Mouse (Mus musculus): ENCODE results near the gene Pdlim3. TPM values are rescaled to one million over a fixed set of nuclear protein-coding genes. Genes with fewer than 3 reads are reported as not detected.
A peak's percentile ranks its signal among the peaks of the same experiment; 100 is the strongest.
"Not testable (repeated sequence)": the region's sequence is repeated elsewhere in the genome, so short reads cannot be mapped to it uniquely, and the experiment has no call there.

Pdlim3 gene
- polyA plus RNA-seq, 1 experiment from 2014 or later, result 23.7 TPM

DNA sequence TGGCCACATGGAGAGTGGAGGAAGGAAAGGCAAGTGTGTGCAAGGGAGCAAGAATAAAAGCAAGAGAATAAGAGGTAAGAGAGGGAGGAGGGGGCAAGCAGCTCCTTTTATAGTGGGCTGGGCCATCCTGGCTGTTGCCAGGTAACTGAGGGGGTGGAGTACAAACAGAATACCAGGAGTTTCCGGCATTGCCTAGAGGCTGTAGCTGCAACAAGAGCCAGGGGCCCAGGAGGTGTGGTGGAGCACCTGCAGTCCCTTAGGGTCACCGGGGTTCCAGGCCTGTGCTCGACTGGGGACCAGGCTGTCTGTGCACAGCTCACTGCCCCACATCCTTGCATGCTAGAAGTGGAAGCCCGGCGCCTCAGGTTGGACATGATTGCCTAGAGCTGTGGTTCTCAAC lies 27.5 kb upstream of the Pdlim3 start:
- Histone ChIP-seq H3K4me2 (ENCODE audit: low read length) (no peak overlapping the region), H3K27me3 (ENCODE audit: insufficient read depth, low read length) (no peaks in the 10 kb centered on the region), H3K4me1 (replicated peaks; ENCODE audit: insufficient read depth, low read length) (no peaks in the 10 kb centered on the region), H3K36me3 (ENCODE audit: insufficient read depth, low read length) (no peaks in the 10 kb centered on the region), H3K9me3 (replicated peaks; ENCODE audit: low read length) (no peaks in the 10 kb centered on the region), H3K4me3 (replicated peaks; ENCODE audit: low read depth, low read length) (no peak overlapping the region), H3K9ac (ENCODE audit: low read depth, low read length) (no peak overlapping the region), H3K27ac (0 out of 2 replicates have a peak overlapping the region, but pooled peaks have one; percentile 21)
- TF ChIP-seq CTCF (IDR thresholded peaks at IDR 0.05; ENCODE audit: low read depth), result no peak
- 33% methylated on average over 5 of the region's 5 CpGs for WGBS
- ATAC-seq (replicated peaks; ENCODE audit: low FRiP score, low read depth) (peak; percentile 65; the same call in 1 of the 2 replicates), DNase-seq (ENCODE audit: low spot score) (no peak)

DNA sequence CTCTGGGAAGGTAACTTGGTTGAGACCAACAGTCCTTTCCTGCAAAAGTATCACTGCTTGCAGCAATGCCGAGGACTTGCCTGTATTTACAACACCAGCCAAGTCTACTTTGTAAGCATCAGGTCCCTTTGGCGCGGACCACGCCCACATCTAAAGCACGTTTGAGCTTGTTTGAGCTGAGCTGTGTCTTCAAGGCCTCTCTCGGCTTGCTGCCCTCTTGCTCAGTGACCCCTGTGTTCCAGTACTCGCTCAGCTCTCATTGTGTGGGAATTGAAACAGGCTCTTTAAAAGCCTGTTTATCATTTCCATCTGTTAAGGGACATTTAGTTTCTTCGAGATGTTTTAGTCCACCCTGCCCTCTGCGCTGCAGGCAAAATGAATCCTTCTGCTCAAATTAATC lies 26.9 kb upstream of the Pdlim3 start:
- no peaks in the 10 kb centered on the region for H3K4me1 ChIP-seq (replicated peaks; ENCODE audit: insufficient read depth, low read length)
- ATAC-seq (replicated peaks; ENCODE audit: low FRiP score, low read depth) (no peak), DNase-seq (ENCODE audit: low spot score) (peak; percentile 80)
- peak overlapping the region; percentile 21; the same call in 1 of the 2 replicates for H3K27ac ChIP-seq
- no peaks in the 10 kb centered on the region for H3K9me3 ChIP-seq (replicated peaks; ENCODE audit: low read length)
- no peak overlapping the region for H3K9ac ChIP-seq (ENCODE audit: low read depth, low read length)
- 20% methylated on average over 9 of the region's 9 CpGs for WGBS
- H3K27me3 ChIP-seq (ENCODE audit: insufficient read depth, low read length), result no peaks in the 10 kb centered on the region
- no peak overlapping the region for H3K4me3 ChIP-seq (replicated peaks; ENCODE audit: low read depth, low read length)
- no peak overlapping the region for H3K4me2 ChIP-seq (ENCODE audit: low read length)
- no peaks in the 10 kb centered on the region for H3K36me3 ChIP-seq (ENCODE audit: insufficient read depth, low read length)
- TF ChIP-seq CTCF (IDR thresholded peaks at IDR 0.05; ENCODE audit: low read depth), result no peak

DNA sequence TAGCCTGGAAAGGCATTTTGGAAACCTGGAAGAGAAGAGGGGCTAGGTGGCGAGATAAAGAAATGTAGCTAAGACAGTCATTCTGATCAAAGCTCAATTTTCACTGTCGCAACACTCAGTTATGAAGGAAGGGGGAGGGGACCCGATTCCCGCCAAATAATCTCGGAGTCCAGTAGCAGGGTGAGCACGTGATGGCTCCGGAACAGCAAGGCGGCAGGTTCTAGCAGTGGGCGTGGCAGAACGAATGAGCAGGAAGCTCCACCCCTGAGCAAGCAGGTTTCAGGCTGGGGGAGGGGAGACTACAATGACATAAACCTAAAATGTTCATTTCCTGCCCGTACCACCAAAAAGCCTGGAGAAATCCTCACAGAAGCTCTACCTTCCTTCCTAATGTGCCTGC lies 13.7 kb upstream of the Pdlim3 start:
- H3K9me3 ChIP-seq (replicated peaks; ENCODE audit: low read length); H3K36me3 ChIP-seq (ENCODE audit: insufficient read depth, low read length); ATAC-seq (replicated peaks; ENCODE audit: low FRiP score, low read depth); H3K4me3 ChIP-seq (replicated peaks; ENCODE audit: low read depth, low read length); DNase-seq (ENCODE audit: low spot score); H3K4me1 ChIP-seq (replicated peaks; ENCODE audit: insufficient read depth, low read length); H3K9ac ChIP-seq (ENCODE audit: low read depth, low read length); H3K27me3 ChIP-seq (ENCODE audit: insufficient read depth, low read length): not testable (repeated sequence)
- WGBS, result 49% methylated on average over 11 of the region's 11 CpGs
- Histone ChIP-seq H3K27ac (0 out of 2 replicates have a peak overlapping the region, but pooled peaks have one; percentile 2), H3K4me2 (ENCODE audit: low read length) (peak overlapping the region; percentile 28)

DNA sequence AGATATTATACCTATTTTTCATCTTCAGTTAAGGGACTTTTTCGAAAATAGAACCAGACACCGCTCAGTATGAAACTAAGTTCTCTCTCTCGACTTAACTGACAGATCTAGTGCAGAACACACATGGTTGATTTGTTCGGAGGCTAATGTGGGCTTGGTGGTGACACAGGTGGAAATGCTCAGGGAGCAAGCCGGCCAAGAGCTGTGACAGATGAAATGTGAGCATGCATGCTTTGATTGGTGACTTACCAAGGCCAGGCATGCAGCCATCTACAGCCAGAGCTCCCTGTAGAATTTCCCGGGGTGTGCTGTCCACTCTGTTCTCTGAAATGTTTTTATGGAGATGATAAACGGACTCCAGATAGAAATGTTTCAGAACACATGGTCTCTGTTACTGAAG lies 13.2 kb upstream of the Pdlim3 start:
- Histone ChIP-seq H3K36me3 (ENCODE audit: insufficient read depth, low read length) (no peaks in the 10 kb centered on the region), H3K4me1 (replicated peaks; ENCODE audit: insufficient read depth, low read length) (no peaks in the 10 kb centered on the region), H3K27me3 (ENCODE audit: insufficient read depth, low read length) (no peaks in the 10 kb centered on the region), H3K4me3 (replicated peaks; ENCODE audit: low read depth, low read length) (no peak overlapping the region), H3K9me3 (replicated peaks; ENCODE audit: low read length) (no peaks in the 10 kb centered on the region), H3K27ac (0 out of 2 replicates have a peak overlapping the region, but pooled peaks have one; percentile 2), H3K4me2 (ENCODE audit: low read length) (peak overlapping the region; percentile 28), H3K9ac (ENCODE audit: low read depth, low read length) (no peak overlapping the region)
- no peak for TF ChIP-seq CTCF (IDR thresholded peaks at IDR 0.05; ENCODE audit: low read depth)
- 18% methylated on average over 7 of the region's 7 CpGs for WGBS
- ATAC-seq (replicated peaks; ENCODE audit: low FRiP score, low read depth) (peak; percentile 84), DNase-seq (ENCODE audit: low spot score) (peak; percentile 93)

DNA sequence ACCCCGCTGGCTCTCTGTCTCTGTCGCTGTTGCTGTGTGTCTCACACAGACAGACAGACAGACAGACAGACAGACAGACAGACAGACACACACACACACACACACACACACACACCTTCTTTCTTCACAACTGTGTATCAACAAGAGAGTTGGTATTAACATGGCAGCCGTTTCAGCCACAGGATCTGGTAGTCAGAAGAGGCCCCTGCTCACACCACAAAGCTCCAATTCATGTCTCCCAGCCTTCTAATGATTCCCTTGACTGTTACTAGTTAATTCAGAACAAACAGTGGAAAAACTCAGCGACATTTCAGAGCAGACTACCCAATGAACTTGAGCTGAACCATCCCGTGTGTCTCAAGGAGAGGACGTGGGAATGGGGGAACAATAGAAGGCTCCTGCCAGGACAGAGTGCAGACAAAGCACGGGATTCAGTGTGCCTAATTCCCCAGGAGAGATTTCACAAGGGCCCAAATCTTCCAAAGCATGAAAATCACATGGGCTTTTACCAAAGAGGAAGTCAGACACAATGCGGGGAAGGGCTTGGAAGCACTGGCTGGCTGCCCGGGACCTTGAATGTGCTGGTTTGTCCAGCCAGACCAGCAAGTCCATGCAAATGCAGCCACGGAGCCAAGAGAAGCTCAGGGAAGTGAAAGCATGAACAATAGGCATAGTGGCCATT lies 10.2 kb upstream of the Pdlim3 start:
- TF ChIP-seq CTCF (IDR thresholded peaks at IDR 0.05; ENCODE audit: low read depth), result no peak
- Histone ChIP-seq H3K27me3 (ENCODE audit: insufficient read depth, low read length) (no peaks in the 10 kb centered on the region), H3K9ac (ENCODE audit: low read depth, low read length) (no peak overlapping the region), H3K9me3 (replicated peaks; ENCODE audit: low read length) (no peaks in the 10 kb centered on the region), H3K36me3 (ENCODE audit: insufficient read depth, low read length) (no peaks in the 10 kb centered on the region), H3K4me3 (replicated peaks; ENCODE audit: low read depth, low read length) (no peak overlapping the region), H3K4me2 (ENCODE audit: low read length) (no peak overlapping the region; the same call in 1 of the 2 replicates), H3K27ac (peak overlapping the region; percentile 82), H3K4me1 (replicated peaks; ENCODE audit: insufficient read depth, low read length) (no peaks in the 10 kb centered on the region)
- WGBS, result 40% methylated on average over 10 of the region's 10 CpGs
- DNase-seq (ENCODE audit: low spot score) (peak; percentile 91), ATAC-seq (replicated peaks; ENCODE audit: low FRiP score, low read depth) (no peak)

DNA sequence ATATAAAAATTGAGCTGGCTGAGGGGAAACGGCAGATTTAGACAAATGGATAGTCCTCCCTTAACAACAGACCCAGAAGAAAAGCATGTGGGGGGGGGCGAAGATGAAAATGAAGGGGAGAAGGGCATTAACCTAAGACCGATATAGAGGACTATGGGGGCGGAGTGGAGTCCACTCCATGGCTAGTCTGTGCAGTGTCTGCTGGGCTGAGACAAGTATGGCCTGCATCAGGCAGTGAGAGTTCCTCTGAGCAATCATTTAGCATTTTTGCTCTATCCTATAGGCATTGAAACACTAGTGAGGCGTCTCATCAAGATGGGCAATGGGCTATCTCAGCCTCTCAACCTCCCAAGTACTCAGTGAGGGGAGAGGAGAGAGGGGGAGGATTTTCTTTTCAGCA lies 8.9 kb upstream of the Pdlim3 start:
- ATAC-seq (replicated peaks; ENCODE audit: low FRiP score, low read depth), result no peak
- H3K27ac ChIP-seq, result no peak overlapping the region
- no peak for TF ChIP-seq CTCF (IDR thresholded peaks at IDR 0.05; ENCODE audit: low read depth)
- no peaks in the 10 kb centered on the region for H3K4me1 ChIP-seq (replicated peaks; ENCODE audit: insufficient read depth, low read length)
- DNase-seq (ENCODE audit: low spot score), result no peak
- H3K27me3 ChIP-seq (ENCODE audit: insufficient read depth, low read length), result no peaks in the 10 kb centered on the region
- WGBS, result 86% methylated on average over 5 of the region's 5 CpGs
- no peaks in the 10 kb centered on the region for H3K9me3 ChIP-seq (replicated peaks; ENCODE audit: low read length)
- H3K4me3 ChIP-seq (replicated peaks; ENCODE audit: low read depth, low read length), result no peak overlapping the region
- H3K9ac ChIP-seq (ENCODE audit: low read depth, low read length), result no peak overlapping the region
- H3K36me3 ChIP-seq (ENCODE audit: insufficient read depth, low read length), result no peaks in the 10 kb centered on the region
- H3K4me2 ChIP-seq (ENCODE audit: low read length), result no peak overlapping the region

DNA sequence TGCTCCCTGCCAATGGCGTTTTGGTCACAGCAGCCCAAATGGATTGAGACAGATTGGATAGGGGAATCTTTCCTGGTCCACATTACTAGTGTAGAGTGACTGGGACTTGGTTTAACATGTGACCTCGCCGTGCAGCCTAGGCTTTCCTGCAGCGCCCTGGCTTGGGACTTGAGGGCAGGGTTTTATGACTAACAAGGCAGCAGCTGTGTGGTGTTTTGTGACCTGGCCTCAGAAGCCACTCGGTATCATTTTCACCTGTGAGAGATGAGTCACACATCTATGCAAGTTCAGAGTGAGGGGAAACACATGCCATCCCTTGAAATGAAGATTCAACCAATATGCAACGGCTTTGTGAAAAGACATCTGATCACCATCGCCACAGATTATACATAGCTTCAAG lies 7.6 kb upstream of the Pdlim3 start:
- no peaks in the 10 kb centered on the region for H3K9me3 ChIP-seq (replicated peaks; ENCODE audit: low read length)
- H3K9ac ChIP-seq (ENCODE audit: low read depth, low read length), result no peak overlapping the region
- ATAC-seq (replicated peaks; ENCODE audit: low FRiP score, low read depth) (no peak), DNase-seq (ENCODE audit: low spot score) (no peak)
- 57% methylated on average over 7 of the region's 7 CpGs for WGBS
- no peak for TF ChIP-seq CTCF (IDR thresholded peaks at IDR 0.05; ENCODE audit: low read depth)
- H3K4me2 ChIP-seq (ENCODE audit: low read length), result no peak overlapping the region
- no peaks in the 10 kb centered on the region for H3K27me3 ChIP-seq (ENCODE audit: insufficient read depth, low read length)
- no peaks in the 10 kb centered on the region for H3K36me3 ChIP-seq (ENCODE audit: insufficient read depth, low read length)
- H3K27ac ChIP-seq, result no peak overlapping the region
- no peaks in the 10 kb centered on the region for H3K4me1 ChIP-seq (replicated peaks; ENCODE audit: insufficient read depth, low read length)
- H3K4me3 ChIP-seq (replicated peaks; ENCODE audit: low read depth, low read length), result no peak overlapping the region
